Mouse (Mus musculus): Measurements from ENCODE around the gene Rprd1b. TPM values are rescaled to one million over a fixed set of nuclear protein-coding genes. Genes with fewer than 3 reads are reported as not detected.
"Not testable (repeated sequence)": the region's sequence is repeated elsewhere in the genome, so short reads cannot be mapped to it uniquely, and the experiment has no call there.

The Rprd1b gene
- polyA plus RNA-seq, 1 experiment from 2014 or later: 26.7 TPM

DNA sequence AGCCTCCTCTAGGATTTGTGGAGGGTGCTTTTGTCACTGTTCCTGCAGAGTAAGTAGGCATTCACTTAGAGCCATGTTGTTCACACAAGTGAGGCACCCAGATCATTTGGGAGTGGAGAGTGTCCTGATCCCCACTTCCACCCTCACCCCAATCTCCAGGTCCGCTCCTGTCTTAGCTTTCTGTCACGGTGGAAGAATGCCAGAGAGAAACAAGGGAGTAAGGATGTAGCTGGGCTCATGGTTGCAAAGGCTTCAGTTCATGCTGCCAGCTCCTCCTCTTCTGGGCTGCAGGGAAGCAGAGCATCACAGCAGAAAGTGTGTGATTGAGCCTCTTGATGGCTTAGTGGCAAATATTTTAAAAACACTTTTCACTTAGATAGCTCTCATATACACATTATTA lies 12.1 kb downstream of the Rprd1b start:
- no peak overlapping the region for H3K27ac ChIP-seq (replicated peaks)
- H3K4me2 ChIP-seq: no peak overlapping the region
- 77% methylated on average over 2 of the region's 2 CpGs for WGBS
- peaks cover 80% of the 10 kb centered on the region for H3K36me3 ChIP-seq
- H3K4me1 ChIP-seq: peaks cover 22% of the 10 kb centered on the region
- H3K9me3 ChIP-seq: no peaks in the 10 kb centered on the region
- no peak overlapping the region for H3K9ac ChIP-seq
- no peaks in the 10 kb centered on the region for H3K27me3 ChIP-seq (replicated peaks)
- no peak for ATAC-seq (ENCODE audit: extremely low read depth, insufficient number of reproducible peaks, low FRiP score, low TSS enrichment)
- no peak overlapping the region for H3K4me3 ChIP-seq

DNA sequence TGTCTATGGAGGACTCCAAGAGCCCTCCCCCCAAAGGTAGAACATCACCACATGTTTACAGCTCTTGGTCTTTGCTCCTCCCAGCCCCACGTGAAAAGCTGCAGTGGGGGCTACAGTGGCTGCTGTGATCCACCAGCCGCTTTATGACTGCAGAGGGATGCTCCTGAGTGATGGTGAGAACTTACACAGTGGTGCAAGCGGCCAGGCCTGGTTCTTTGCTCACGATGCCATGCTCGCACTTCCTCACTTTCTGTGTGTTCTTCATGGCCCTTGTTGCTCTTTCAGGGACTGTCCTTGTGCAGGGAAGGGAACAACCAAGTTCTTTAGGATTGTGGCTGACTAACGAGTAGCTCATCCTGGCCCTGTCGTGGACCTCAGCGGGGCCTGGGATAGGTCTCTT lies 15.2 kb downstream of the Rprd1b start:
- 0 out of 2 replicates have a peak, but pooled peaks cover 2% of the 10 kb centered on the region for H3K4me1 ChIP-seq
- no peak overlapping the region for H3K4me2 ChIP-seq
- no peak overlapping the region for H3K27ac ChIP-seq (replicated peaks)
- H3K9ac ChIP-seq: no peak overlapping the region
- no peaks in the 10 kb centered on the region for H3K9me3 ChIP-seq
- ATAC-seq (ENCODE audit: extremely low read depth, insufficient number of reproducible peaks, low FRiP score, low TSS enrichment): no peak
- H3K27me3 ChIP-seq (replicated peaks): no peaks in the 10 kb centered on the region
- H3K4me3 ChIP-seq: no peak overlapping the region
- H3K36me3 ChIP-seq: peaks cover 93% of the 10 kb centered on the region
- 87% methylated on average over 8 of the region's 8 CpGs for WGBS

DNA sequence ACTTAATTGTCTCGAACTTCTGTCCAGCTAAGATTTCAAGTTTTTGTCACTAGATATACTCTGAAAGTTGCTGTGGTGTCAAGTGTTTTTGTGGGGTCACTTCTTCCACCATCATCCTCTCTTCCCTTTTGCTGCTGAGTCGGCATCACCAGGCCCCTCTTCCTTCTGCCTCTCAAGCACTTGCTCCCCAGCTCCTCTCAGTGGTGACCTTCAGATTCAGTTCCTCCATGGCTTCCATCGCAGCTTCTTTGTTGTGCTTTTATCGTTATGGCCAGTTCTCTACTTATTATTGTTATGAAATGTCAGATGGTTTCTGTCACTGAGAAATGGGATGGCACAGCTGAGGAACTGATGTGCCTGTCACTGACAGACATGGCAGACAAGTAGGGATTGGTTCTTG lies 17.9 kb downstream of the Rprd1b start:
- H3K4me1 ChIP-seq: no peaks in the 10 kb centered on the region
- H3K36me3 ChIP-seq: peaks cover 85% of the 10 kb centered on the region
- H3K9me3 ChIP-seq: no peaks in the 10 kb centered on the region
- H3K27ac ChIP-seq (replicated peaks): no peak overlapping the region
- 76% methylated on average over 4 of the region's 4 CpGs for WGBS
- no peak for ATAC-seq (ENCODE audit: extremely low read depth, insufficient number of reproducible peaks, low FRiP score, low TSS enrichment)
- H3K9ac ChIP-seq: no peak overlapping the region
- no peak overlapping the region for H3K4me3 ChIP-seq
- no peaks in the 10 kb centered on the region for H3K27me3 ChIP-seq (replicated peaks)
- no peak overlapping the region for H3K4me2 ChIP-seq

DNA sequence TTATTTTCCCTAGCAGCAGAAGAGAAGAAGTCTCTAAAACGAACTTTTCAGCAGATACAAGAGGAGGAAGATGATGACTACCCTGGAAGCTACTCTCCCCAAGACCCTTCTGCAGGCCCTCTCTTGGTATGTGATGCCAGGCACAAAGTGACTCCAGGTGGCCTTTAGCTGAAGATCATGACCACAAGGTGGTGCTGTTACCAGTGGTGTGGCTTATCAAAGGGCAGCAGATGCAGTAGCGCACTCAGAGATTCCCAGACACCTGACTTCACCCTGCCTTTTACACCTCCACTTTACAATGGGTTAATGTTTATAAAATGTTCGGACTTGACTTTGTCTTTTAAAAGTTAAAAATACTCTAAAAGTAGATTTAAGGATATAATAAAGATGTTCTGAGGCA lies 19.6 kb downstream of the Rprd1b start:
- ATAC-seq (ENCODE audit: extremely low read depth, insufficient number of reproducible peaks, low FRiP score, low TSS enrichment): no peak

DNA sequence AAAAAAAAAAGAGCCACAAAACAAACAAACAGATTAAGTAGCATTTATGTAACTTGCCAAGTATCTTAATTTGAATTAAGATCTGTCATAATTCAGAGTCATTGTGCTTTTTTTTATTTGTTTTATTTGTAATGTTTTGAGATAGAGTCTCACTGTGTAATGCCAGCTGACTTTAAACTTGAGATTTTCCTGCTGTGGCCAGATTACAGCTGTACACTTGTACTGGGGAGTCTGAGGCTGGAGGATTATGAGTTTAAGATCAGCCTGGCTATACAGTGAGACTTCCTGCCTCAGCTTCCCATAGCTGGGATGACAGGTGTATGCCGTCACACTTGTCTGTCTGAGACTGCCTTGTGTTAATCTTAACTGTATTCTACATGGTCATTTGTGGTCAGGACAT lies 20.4 kb downstream of the Rprd1b start:
- Histone ChIP-seq H3K4me1 (peaks cover 9% of the 10 kb centered on the region), H3K9me3 (no peaks in the 10 kb centered on the region), H3K4me2 (no peak overlapping the region), H3K27ac (replicated peaks) (no peak overlapping the region), H3K4me3 (no peak overlapping the region), H3K27me3 (replicated peaks) (no peaks in the 10 kb centered on the region), H3K9ac (no peak overlapping the region), H3K36me3 (peaks cover 79% of the 10 kb centered on the region)
- WGBS: 92% methylated on average over 1 of the region's 1 CpGs
- no peak for ATAC-seq (ENCODE audit: extremely low read depth, insufficient number of reproducible peaks, low FRiP score, low TSS enrichment)

More for the DNA sequence above, 19.6 kb downstream of the Rprd1b start:
- Histone ChIP-seq H3K9ac (no peak overlapping the region), H3K4me3 (no peak overlapping the region), H3K4me2 (no peak overlapping the region), H3K4me1 (peaks cover 9% of the 10 kb centered on the region), H3K27me3 (replicated peaks) (no peaks in the 10 kb centered on the region), H3K27ac (replicated peaks) (no peak overlapping the region), H3K36me3 (peaks cover 87% of the 10 kb centered on the region), H3K9me3 (no peaks in the 10 kb centered on the region)
- 53% methylated on average over 3 of the region's 3 CpGs for WGBS

DNA sequence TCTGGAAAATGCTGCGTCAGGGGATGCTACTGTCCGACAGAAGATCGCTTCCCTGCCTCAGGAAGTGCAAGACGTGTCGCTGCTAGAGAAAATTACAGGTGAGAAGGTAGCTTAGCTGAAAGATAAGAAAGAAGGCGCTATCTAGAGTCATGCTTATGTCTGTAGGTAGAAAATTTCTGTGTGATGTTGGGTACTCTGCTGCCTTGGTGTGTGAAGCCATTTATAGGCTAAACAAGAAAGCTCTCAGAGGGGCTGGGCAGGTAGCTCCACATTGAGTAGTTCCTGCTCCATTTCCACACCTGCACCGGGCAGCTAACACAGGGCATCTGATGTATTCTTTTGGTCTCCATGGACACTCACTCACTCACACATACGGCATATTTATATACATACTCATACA lies 21.8 kb downstream of the Rprd1b start:
- Histone ChIP-seq H3K27ac (replicated peaks) (no peak overlapping the region), H3K36me3 (peaks cover 74% of the 10 kb centered on the region), H3K27me3 (replicated peaks) (no peaks in the 10 kb centered on the region), H3K9ac (no peak overlapping the region), H3K4me2 (no peak overlapping the region), H3K4me3 (no peak overlapping the region), H3K9me3 (no peaks in the 10 kb centered on the region), H3K4me1 (peaks cover 9% of the 10 kb centered on the region)
- ATAC-seq (ENCODE audit: extremely low read depth, insufficient number of reproducible peaks, low FRiP score, low TSS enrichment): no peak
- 96% methylated on average over 8 of the region's 8 CpGs for WGBS

DNA sequence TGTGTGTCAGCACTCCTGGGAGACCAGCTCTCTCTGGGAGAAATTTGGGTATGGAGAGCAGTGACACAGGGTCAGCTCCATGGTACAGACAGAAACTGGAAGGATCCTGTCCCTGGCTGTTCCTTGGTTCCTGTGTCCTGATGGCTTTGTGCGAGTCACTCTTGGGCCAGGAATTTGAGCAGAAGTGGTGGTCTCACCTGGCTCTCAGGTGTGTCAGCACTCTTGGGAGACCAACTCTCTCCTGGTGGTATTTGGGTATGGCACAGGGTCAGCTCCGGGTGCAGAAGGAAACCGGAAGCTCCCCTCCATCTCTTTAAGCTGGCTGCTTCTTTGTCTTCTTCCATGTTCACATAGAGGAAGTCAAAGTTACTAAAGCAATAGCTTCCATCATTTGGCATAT lies 26.3 kb downstream of the Rprd1b start:
- H3K36me3 ChIP-seq: peaks cover 77% of the 10 kb centered on the region
- H3K4me2 ChIP-seq: no peak overlapping the region
- no peaks in the 10 kb centered on the region for H3K9me3 ChIP-seq
- no peak overlapping the region for H3K4me3 ChIP-seq
- no peak overlapping the region for H3K9ac ChIP-seq
- no peak overlapping the region for H3K27ac ChIP-seq (replicated peaks)
- WGBS: 83% methylated on average over 3 of the region's 3 CpGs
- no peaks in the 10 kb centered on the region for H3K27me3 ChIP-seq (replicated peaks)
- no peak for ATAC-seq (ENCODE audit: extremely low read depth, insufficient number of reproducible peaks, low FRiP score, low TSS enrichment)
- H3K4me1 ChIP-seq: peaks cover 15% of the 10 kb centered on the region

DNA sequence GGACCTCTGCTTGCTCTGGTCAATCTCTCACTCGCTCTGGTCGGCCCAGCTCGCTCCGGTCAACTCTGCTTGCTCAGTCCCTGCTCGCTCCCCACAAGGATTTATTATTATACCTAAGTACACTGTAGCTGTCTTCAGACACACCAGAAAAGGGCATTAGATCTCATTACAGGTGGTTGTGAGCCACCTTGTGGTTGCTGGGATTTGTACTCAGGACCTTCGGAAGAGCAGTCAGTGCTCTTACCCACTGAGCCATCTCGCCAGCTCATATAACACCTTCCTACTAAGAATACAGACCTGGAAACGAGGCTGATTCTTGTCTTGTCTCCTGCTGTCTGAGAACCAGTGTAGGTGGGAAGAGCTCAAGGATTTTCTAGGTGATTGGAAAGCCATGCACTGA lies 27.1 kb downstream of the Rprd1b start:
- not testable (repeated sequence) for H3K4me3 ChIP-seq; H3K27ac ChIP-seq (replicated peaks); ATAC-seq (ENCODE audit: extremely low read depth, insufficient number of reproducible peaks, low FRiP score, low TSS enrichment); H3K9ac ChIP-seq; H3K4me2 ChIP-seq; H3K27me3 ChIP-seq (replicated peaks); H3K9me3 ChIP-seq
- Histone ChIP-seq H3K4me1 (peaks cover 16% of the 10 kb centered on the region), H3K36me3 (peaks cover 78% of the 10 kb centered on the region)
- WGBS: 87% methylated on average over 8 of the region's 8 CpGs

DNA sequence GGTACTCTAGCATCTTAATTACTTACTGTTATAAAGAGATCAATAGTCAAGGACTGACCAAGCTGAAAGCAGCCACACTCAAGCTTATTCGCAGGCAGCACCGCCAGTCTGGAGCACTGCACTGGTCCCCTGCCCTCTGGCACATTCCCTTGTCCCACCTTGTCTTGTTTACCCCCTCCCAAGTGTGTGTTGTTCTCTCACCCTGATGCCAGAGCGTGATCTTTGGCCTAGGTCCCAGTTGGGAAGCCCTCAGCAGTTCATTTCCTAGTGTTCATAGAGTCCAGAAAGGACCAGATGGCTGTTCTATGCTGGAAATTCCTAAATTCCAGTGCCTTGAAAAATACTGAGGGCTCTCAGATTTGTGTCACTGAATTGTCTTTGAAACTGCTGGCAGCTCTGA lies 28.7 kb downstream of the Rprd1b start:
- no peak overlapping the region for H3K4me3 ChIP-seq
- no peaks in the 10 kb centered on the region for H3K27me3 ChIP-seq (replicated peaks)
- H3K36me3 ChIP-seq: peaks cover 85% of the 10 kb centered on the region
- 81% methylated on average over 3 of the region's 3 CpGs for WGBS
- peaks cover 9% of the 10 kb centered on the region for H3K4me1 ChIP-seq
- no peak overlapping the region for H3K4me2 ChIP-seq
- no peaks in the 10 kb centered on the region for H3K9me3 ChIP-seq
- no peak overlapping the region for H3K27ac ChIP-seq (replicated peaks)
- no peak overlapping the region for H3K9ac ChIP-seq
- ATAC-seq (ENCODE audit: extremely low read depth, insufficient number of reproducible peaks, low FRiP score, low TSS enrichment): no peak

DNA sequence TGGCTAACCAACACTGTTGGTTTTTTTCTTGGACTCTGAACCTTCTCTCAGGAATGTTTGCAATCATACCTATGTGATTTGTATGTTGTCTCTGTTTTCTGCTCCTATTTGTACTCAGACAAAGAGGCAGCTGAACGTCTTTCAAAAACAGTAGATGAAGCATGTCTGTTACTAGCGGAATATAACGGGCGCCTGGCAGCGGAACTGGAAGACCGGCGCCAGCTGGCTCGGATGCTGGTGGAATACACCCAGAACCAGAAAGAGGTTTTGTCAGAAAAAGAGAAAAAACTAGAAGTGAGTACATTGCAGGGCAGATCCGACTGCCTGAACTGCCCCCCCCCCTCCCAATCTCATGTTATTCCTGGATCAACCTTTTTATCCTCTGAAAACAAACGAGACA lies 30.2 kb downstream of the Rprd1b start:
- Histone ChIP-seq H3K4me2 (no peak overlapping the region), H3K4me3 (no peak overlapping the region), H3K36me3 (peaks cover 89% of the 10 kb centered on the region), H3K4me1 (peaks cover 8% of the 10 kb centered on the region), H3K9ac (no peak overlapping the region), H3K9me3 (no peaks in the 10 kb centered on the region), H3K27ac (replicated peaks) (no peak overlapping the region), H3K27me3 (replicated peaks) (no peaks in the 10 kb centered on the region)
- ATAC-seq (ENCODE audit: extremely low read depth, insufficient number of reproducible peaks, low FRiP score, low TSS enrichment): no peak
- WGBS: 86% methylated on average over 10 of the region's 10 CpGs

DNA sequence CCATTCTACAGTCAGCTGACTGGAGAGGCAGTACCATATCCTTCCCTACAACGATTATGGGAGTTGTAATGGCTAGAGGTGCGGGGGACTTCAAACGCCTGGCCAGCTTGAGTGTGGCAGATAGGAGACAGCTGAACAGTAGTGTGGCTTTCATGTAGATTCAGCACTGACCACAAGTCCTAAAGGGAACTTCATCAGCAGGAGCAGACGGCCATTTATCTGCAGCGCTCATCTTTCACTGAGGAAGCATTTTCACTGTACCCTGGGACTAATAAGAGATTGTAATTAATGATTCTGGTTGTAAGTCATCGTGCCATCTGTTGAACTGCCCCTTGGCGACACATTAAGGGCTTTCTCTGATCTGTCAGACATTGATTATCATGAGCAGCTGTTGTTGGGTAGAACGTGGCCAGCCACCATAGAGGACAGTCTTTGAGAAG lies 31.4 kb downstream of the Rprd1b start:
- 63% methylated on average over 8 of the region's 8 CpGs for WGBS

DNA sequence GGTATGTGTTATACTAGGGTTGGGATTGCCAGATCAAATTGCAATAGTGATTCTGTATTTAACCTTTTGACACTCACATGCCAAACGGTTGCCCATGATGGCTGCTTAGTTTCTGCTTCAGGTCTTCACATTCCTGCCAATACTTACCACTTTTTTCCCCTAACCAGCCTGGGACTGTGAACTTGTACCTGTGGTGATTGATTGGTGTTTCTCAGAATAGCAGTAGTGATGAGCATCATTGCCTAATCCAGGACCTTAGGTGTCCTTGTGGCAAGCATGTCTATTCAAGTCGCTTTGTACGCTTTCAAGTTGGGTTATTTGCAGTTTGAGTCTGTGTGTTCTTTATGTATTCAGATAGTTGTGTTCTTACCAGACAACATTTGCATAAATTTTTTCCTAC lies 34.7 kb downstream of the Rprd1b start:
- WGBS: 84% methylated on average over 3 of the region's 3 CpGs
- H3K27me3 ChIP-seq (replicated peaks): no peaks in the 10 kb centered on the region

More for the DNA sequence above, 31.4 kb downstream of the Rprd1b start:
- no peak overlapping the region for H3K4me2 ChIP-seq
- no peaks in the 10 kb centered on the region for H3K27me3 ChIP-seq (replicated peaks)
- peaks cover 86% of the 10 kb centered on the region for H3K36me3 ChIP-seq
- H3K9ac ChIP-seq: no peak overlapping the region
- ATAC-seq (ENCODE audit: extremely low read depth, insufficient number of reproducible peaks, low FRiP score, low TSS enrichment): no peak
- H3K4me3 ChIP-seq: no peak overlapping the region
- 0 out of 2 replicates have a peak overlapping the region, but pooled peaks have one; percentile 10 for H3K27ac ChIP-seq (replicated peaks)
- H3K9me3 ChIP-seq: no peaks in the 10 kb centered on the region
- peaks cover 20% of the 10 kb centered on the region for H3K4me1 ChIP-seq

More for the DNA sequence above, 34.7 kb downstream of the Rprd1b start:
- Histone ChIP-seq H3K4me2 (no peak overlapping the region), H3K4me3 (no peak overlapping the region), H3K4me1 (peaks cover 51% of the 10 kb centered on the region), H3K36me3 (peaks cover 72% of the 10 kb centered on the region), H3K9ac (no peak overlapping the region), H3K9me3 (no peaks in the 10 kb centered on the region), H3K27ac (replicated peaks) (no peak overlapping the region)
- ATAC-seq (ENCODE audit: extremely low read depth, insufficient number of reproducible peaks, low FRiP score, low TSS enrichment): no peak
